Mouse (Mus musculus) testis, adult 2 months (tissue): ENCODE data around the gene Nedd9. TPM values are rescaled to one million over a fixed set of nuclear protein-coding genes. Genes with fewer than 3 reads are reported as not detected.

Experiments
- H3K27ac ChIP-seq: fragments of 200-500 bp; 2 replicates; pipeline ENCODE4 v1.5.1; 2012; ENCODE audit warnings: low read depth, low read length; ENCODE audit not compliant: control insufficient read depth, insufficient read depth
- H3K27me3 ChIP-seq: fragments of 200-500 bp; 2 replicates; pipeline ENCODE4 v1.6.1; 2012; ENCODE audit warnings: mild to moderate bottlenecking, low read length, moderate library complexity; ENCODE audit not compliant: control insufficient read depth, insufficient read depth
- H3K36me3 ChIP-seq: fragments of 200-500 bp; 2 replicates; pipeline ENCODE4 v1.6.1; 2012; ENCODE audit warnings: mild to moderate bottlenecking, low read length; ENCODE audit not compliant: control insufficient read depth, insufficient read depth
- H3K4me1 ChIP-seq: fragments of 200-500 bp; 2 replicates; pipeline ENCODE4 v1.6.1; 2012; ENCODE audit warnings: low read length; ENCODE audit not compliant: control insufficient read depth, insufficient read depth
- H3K4me3 ChIP-seq: fragments of 200-500 bp; 2 replicates; pipeline ENCODE4 v1.5.1; 2012; ENCODE audit warnings: low read depth, mild to moderate bottlenecking, low read length, moderate library complexity, mixed read lengths; ENCODE audit not compliant: control insufficient read depth
- CTCF ChIP-seq: fragments of 200-500 bp; IDR thresholded peaks from 2 replicates; pipeline ENCODE4 v1.5.1; 2012; ENCODE audit warnings: low read depth, mild to moderate bottlenecking, inconsistent platforms, low read length, moderate library complexity; ENCODE audit not compliant: control insufficient read depth, insufficient read depth, insufficient replicate concordance
- POLR2A ChIP-seq: fragments of 200-500 bp; IDR thresholded peaks from 2 replicates; pipeline ENCODE4 v1.6.1; 2012; ENCODE audit warnings: low read depth, mild to moderate bottlenecking, inconsistent platforms, low read length, moderate library complexity; ENCODE audit not compliant: control insufficient read depth
- polyA plus RNA-seq: library from polyadenylated mRNA; depleted of rRNA; stranded (reverse); fragments of >200 nt; gene quantifications from 2 replicates; pipeline ENCODE4 v1.2.3, GENCODE M21; 2012

Nedd9 gene
- polyA plus RNA-seq, 1 experiment, result 3.0 TPM

- no peak for TF ChIP-seq POLR2A
- TF ChIP-seq CTCF, result no peak
- Histone ChIP-seq H3K36me3 (no peaks in the 10 kb centered on the region), H3K4me1 (no peaks in the 10 kb centered on the region), H3K27me3 (no peaks in the 10 kb centered on the region), H3K27ac (no peak overlapping the region), H3K4me3 (no peak overlapping the region)
These were observed 70.8 kb downstream of the Nedd9 start for GRCm38 (mm10) chr13:41416065-41417016.

- no peaks in the 10 kb centered on the region for H3K36me3 ChIP-seq
- H3K27ac ChIP-seq, result no peak overlapping the region
- H3K4me3 ChIP-seq, result no peak overlapping the region
- no peak for TF ChIP-seq POLR2A
- no peak for TF ChIP-seq CTCF
- H3K4me1 ChIP-seq, result no peaks in the 10 kb centered on the region
- no peaks in the 10 kb centered on the region for H3K27me3 ChIP-seq
These were observed 76.7 kb downstream of the Nedd9 start for GRCm38 (mm10) chr13:41410191-41411074.

- Histone ChIP-seq H3K36me3 (no peaks in the 10 kb centered on the region), H3K27me3 (no peaks in the 10 kb centered on the region), H3K27ac (no peak overlapping the region), H3K4me3 (no peak overlapping the region), H3K4me1 (no peaks in the 10 kb centered on the region)
- TF ChIP-seq CTCF (no peak), POLR2A (no peak)
These were observed 77.9 kb downstream of the Nedd9 start for GRCm38 (mm10) chr13:41409291-41409690.

GRCm38 (mm10) chr13:41408374-41408952, 78.7 kb downstream of the Nedd9 start:
- H3K27ac ChIP-seq, result no peak overlapping the region
- H3K4me3 ChIP-seq, result no peak overlapping the region
- no peaks in the 10 kb centered on the region for H3K36me3 ChIP-seq
- no peaks in the 10 kb centered on the region for H3K27me3 ChIP-seq
- no peaks in the 10 kb centered on the region for H3K4me1 ChIP-seq
- TF ChIP-seq POLR2A, result no peak
- no peak for TF ChIP-seq CTCF

- H3K27me3 ChIP-seq, result no peaks in the 10 kb centered on the region
- no peaks in the 10 kb centered on the region for H3K36me3 ChIP-seq
- H3K27ac ChIP-seq, result no peak overlapping the region
- H3K4me1 ChIP-seq, result no peaks in the 10 kb centered on the region
- TF ChIP-seq CTCF (no peak), POLR2A (no peak)
- H3K4me3 ChIP-seq, result no peak overlapping the region
These were observed 82.2 kb downstream of the Nedd9 start for GRCm38 (mm10) chr13:41405009-41405408.

GRCm38 (mm10) chr13:41403838-41404237, 83.3 kb downstream of the Nedd9 start:
- Histone ChIP-seq H3K4me1 (no peaks in the 10 kb centered on the region), H3K27ac (no peak overlapping the region), H3K27me3 (no peaks in the 10 kb centered on the region), H3K4me3 (no peak overlapping the region), H3K36me3 (no peaks in the 10 kb centered on the region)
- TF ChIP-seq POLR2A, result no peak
